ENCODE assay signal across 9 mouse cellular contexts in genomic region chr1:154723078-154723477, GRCm38 (mm10).
DNase-seq lines count a peak whose midpoint lies in the region; ATAC-seq lines count a peak whose summit lies in the region.
"Had no signal": no experiment of that assay in that cellular context is flagged by ENCODE, and none has a peak within 500 bp of the region (broad histone marks: within the 10 kb centered on the region; RNA-seq: fewer than 3 reads in every experiment).

No protein-coding gene starts in this region.

- peak overlapping the region; percentile 37; the same call in 1 of the 2 replicates for H3K27ac ChIP-seq in forebrain, embryonic 16.5 days (ENCODE audit: low read length)
- H3K27ac ChIP-seq in midbrain, embryonic 10.5 days (replicated peaks), result peak overlapping the region; percentile 80; the same call in 1 of the 2 replicates

- 25% methylated on average over 6 of the region's 6 CpGs for WGBS in forebrain, embryonic 16.5 days
- WGBS in midbrain, embryonic 10.5 days, result 46% methylated on average over 6 of the region's 6 CpGs

- H3K36me3 ChIP-seq in forebrain, embryonic 16.5 days (ENCODE audit: control insufficient read depth, insufficient read depth), result no peaks in the 10 kb centered on the region
- H3K36me3 ChIP-seq in midbrain, embryonic 10.5 days, result no peaks in the 10 kb centered on the region

- H3K27me3 ChIP-seq in forebrain, embryonic 16.5 days (replicated peaks; ENCODE audit: control insufficient read depth, insufficient read depth, low read length), result peaks cover 6% of the 10 kb centered on the region
- peaks cover 65% of the 10 kb centered on the region for H3K27me3 ChIP-seq in midbrain, embryonic 10.5 days (ENCODE audit: low read depth, poor library complexity, severe bottlenecking)

- H3K4me1 ChIP-seq in forebrain, embryonic 16.5 days (replicated peaks; ENCODE audit: control insufficient read depth, insufficient read depth, low read length), result peaks cover 37% of the 10 kb centered on the region
- peaks cover 50% of the 10 kb centered on the region for H3K4me1 ChIP-seq in midbrain, embryonic 10.5 days

- H3K4me2 ChIP-seq in forebrain, embryonic 16.5 days (ENCODE audit: low read length), result peak overlapping the region; percentile 82

- H3K4me3 ChIP-seq in forebrain, embryonic 16.5 days (replicated peaks; ENCODE audit: low read length), result peak overlapping the region; percentile 61
- peak overlapping the region; percentile 62 for H3K4me3 ChIP-seq in midbrain, embryonic 10.5 days
- H3K4me3 ChIP-seq: myocyte had no signal

- peak; percentile 21 for ATAC-seq in forebrain, embryonic 16.5 days
- ATAC-seq in cerebellum, adult (ENCODE audit: insufficient number of reproducible peaks, low FRiP score, low TSS enrichment), result no peak

- H3K9ac ChIP-seq in forebrain, embryonic 16.5 days (replicated peaks; ENCODE audit: low read depth, low read length), result peak overlapping the region; percentile 63

- peak; percentile 14 for DNase-seq in embryo, embryonic 10.5 days (ENCODE audit: low spot score)
- no peak for DNase-seq in embryo, embryonic 10 days (ENCODE audit: low spot score)
- DNase-seq in ES-CJ7 (ENCODE audit: low read depth, low spot score), result peak; percentile 38
- no peak for DNase-seq in midbrain, embryonic 10.5 days (ENCODE audit: low spot score)
- DNase-seq in gastrocnemius, postnatal 10 days, result no peak
- DNase-seq in right cerebral cortex, postnatal 36 days (ENCODE audit: low spot score in 2 of 2), result no peak

- H3K9me3 ChIP-seq in forebrain, embryonic 16.5 days (ENCODE audit: control insufficient read depth, low read length), result no peaks in the 10 kb centered on the region
- no peaks in the 10 kb centered on the region for H3K9me3 ChIP-seq in midbrain, embryonic 10.5 days (replicated peaks)

Comparison
In these comparisons a context has a peak if more than half of its experiments do, and no peak if none do; other contexts are left out.
1. DNase-seq: peak in embryo, embryonic 10.5 days (single experiment) and ES-CJ7 (single experiment); none in embryo, embryonic 10 days (single experiment), midbrain, embryonic 10.5 days (single experiment), gastrocnemius, postnatal 10 days (single experiment) and right cerebral cortex, postnatal 36 days (0 of 2).